Mouse (Mus musculus) monocyte, adult 2 months (primary cell): Measurements from ENCODE around the gene Cgnl1.
A peak's percentile ranks its signal among the peaks of the same experiment; 100 is the strongest.
"Not testable (repeated sequence)": the region's sequence is repeated elsewhere in the genome, so short reads cannot be mapped to it uniquely, and the experiment has no call there.

Experiments
- DNase-seq, 2 experiments: peaks; one replicate each; pipeline ENCODE4 v3.0.0; 2022; ENCODE audit warnings: low spot score in 2 of 2, low read depth in 1 of 2

Gene Cgnl1

DNA sequence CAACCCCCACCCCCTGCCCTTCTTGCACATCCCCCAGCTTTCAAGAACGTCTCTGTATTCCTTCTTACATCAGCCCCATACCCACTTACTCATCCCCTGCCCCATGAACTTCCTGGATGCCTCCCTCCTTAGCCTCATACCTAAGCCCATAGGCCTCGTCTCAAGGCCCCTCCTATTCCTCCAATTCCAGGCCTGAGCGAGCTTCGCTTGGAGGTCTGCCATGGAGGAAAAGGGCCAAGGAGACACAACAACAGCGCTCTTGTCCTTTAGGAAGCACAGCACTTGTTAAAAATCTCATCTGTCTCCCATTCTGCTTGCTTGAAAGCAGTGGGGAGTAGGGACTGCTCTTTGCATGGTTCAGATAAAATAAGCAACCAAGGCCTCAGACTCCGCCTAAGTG, 143.1 kb downstream of the Cgnl1 start:
- DNase-seq = no peak

DNA sequence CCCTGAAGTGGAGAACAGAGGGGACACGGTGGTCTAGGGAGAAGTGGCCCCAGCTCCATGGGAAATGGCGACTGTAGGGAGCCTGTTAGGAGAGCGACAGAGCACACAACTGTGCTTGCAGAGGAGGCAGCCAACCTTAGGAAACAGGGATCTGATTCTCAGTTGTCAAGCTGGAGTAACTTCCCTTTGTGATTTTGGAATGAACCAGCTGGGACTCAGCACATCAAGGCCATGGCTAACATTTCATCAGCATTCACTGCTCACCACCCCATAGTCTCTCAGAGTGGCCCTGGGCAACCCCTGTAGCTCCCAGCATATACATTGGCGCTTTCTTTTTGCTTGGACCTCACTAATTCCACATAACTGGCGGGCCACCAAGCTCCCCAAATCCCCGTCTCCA, 145.4 kb downstream of the Cgnl1 start:
- no peak for DNase-seq

DNA sequence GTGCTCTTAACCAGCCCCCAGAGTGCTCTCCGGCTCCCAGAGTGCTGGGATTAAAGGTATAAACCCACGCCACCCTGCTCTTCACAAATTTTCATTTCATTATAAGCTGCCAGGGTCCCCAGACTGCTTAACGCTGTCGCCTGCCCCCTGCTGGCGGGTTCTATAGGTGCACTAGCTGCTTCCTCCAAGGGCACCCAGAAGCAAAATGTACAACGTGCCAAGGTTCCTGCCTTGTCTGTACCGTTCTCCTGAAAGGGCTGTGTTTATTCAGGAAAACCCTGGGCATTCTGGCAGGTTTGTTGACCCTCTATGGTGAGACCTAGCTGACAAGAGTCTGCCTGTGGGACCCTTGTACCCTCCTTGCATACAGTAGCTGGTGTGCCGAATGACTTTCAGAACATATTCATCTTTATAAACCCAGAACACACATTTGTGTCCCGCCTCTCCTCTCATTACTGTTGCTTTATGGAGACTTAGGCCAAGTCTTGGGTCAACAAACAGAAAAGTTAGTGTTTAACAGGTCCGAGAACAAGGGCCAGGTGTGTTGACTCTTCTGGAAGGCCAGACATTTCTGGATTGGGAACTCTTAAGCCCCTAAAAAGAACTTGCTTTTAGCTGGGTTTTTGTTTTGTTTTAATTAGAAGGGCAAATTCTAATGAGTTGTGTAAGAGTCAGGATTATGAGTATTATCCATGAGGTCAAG, 146.5 kb downstream of the Cgnl1 start:
- DNase-seq = peak in 1 of 2 experiments; percentile 19

DNA sequence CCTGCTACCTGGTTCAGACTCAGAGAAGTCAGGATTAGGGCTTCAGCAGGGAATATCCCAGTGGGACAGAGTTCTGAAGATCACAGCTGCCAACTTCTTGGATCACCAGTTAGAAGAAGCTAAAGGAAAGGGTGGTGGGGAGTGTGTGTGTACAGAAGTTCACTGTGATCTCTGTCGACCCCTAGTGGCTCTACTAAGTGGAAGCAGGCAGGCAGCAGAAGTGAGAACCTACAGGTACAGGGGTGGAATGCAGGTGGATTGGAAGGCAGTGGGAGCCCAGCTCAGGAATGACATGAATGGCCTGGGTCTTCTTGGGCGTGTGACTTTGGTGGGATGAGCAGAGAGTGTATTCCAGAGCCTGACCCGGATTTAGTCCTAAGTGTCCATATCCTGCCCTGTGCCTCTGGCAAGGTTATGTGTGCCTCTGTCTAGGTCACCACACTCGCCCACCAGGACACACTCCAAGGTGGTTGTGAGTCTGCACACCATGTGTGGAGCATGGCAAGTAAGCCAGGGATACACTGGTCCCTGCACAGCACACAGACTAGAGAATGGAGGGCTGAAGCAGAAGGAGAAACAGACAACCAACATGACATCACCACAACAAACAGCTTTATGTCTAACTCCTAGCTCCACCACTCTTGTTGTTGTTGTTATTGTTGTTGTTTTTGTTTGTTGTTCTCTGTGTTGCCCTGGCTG, 147.4 kb downstream of the Cgnl1 start:
- no peak for DNase-seq

DNA sequence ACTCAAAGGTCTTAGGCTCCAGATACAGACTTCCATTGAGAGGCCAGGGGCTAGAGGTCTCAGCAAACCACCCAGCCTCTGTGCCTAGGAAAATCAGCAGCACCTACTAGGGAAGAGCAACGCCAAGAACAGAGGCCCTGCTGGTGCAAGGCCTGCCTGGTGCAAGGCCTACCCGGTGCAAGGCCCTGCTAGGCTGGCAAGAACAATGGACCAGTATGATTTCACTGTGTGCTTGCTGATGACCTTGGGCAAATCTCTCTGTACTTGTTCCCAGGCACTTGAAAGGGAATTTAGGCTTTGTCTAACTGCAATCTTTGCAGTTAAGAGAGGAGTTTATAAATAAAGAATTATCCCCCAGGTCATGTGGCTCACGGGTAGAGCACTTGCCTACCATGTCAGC, 148.8 kb downstream of the Cgnl1 start:
- no peak for DNase-seq

DNA sequence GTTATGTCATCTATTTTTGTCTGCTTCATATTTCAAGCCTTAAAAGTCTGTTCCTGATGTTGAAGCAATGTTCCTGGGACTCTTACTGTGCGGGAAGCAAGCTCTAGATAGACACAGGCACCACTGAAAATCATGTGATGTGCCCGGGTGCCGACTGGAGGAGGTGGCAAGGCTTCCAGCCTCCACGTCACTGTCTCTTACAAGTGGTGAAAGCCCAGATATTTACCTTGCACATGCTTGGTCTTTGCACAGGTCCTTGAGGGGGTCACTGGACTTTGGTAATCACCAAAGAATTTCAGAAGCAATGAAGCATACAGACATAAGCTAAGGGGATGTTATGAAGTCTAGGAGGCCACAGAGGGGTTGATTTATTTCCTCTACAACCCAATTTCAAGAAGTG, 149.4 kb downstream of the Cgnl1 start:
- no peak for DNase-seq

DNA sequence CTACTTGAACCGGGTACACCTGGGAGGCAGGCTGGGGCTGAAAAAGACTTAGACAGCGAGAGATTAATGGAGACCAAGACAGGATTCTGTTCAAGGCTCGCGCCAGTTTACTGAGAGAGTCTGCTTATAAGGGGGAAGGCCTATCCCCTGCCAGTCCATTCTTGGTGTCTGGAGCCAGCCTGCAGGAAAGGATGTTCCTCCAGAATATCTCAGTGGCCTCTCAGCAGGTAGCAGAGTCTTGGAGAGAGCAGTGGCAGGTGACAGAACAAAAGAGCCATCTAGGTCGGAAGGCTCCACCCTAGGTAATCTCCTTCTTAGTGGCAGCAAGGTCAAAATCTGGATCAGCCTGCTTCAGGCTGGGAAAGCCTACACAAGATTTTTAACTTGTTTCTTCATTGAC, 151.3 kb downstream of the Cgnl1 start:
- DNase-seq = not testable (repeated sequence)

DNA sequence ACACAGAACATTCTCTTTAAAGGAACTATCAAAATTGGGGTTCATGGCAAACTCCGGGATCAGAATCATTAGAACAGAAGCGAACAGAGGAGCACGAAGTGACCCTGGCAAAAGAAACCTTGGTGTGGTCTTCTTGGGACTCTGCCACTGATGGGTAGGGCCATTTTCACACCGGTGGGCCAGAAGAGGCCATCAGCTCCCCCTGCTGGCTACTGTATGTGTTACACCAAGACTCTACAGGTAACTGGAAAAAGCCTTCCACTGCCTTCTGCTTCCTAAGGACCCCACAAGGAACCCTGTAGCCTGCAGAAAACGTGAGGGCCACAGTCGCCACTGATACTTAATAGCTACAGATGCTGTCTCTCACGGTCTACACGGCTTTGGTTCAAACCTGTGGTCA, 154.0 kb downstream of the Cgnl1 start:
- DNase-seq = no peak

DNA sequence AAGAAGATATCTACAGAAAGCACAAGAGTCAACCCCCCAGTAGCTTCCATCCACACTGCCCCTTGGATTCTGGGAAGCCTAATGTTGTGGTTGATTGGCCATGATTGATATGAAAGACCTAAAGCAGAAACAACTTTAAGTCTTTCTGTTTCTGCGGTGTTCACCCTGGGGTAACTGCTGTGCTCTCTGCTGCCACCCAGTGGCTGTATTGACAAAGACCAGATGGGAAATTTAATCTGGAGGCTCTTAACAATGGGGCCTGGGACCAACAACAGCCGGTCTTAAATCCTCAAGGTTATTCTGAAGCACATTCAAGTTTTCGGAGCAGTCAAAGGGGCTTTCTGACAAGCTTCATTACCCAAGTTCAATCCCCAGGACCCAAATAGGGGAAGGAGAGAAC, 155.2 kb downstream of the Cgnl1 start:
- DNase-seq = peak in 1 of 2 experiments; percentile 54

DNA sequence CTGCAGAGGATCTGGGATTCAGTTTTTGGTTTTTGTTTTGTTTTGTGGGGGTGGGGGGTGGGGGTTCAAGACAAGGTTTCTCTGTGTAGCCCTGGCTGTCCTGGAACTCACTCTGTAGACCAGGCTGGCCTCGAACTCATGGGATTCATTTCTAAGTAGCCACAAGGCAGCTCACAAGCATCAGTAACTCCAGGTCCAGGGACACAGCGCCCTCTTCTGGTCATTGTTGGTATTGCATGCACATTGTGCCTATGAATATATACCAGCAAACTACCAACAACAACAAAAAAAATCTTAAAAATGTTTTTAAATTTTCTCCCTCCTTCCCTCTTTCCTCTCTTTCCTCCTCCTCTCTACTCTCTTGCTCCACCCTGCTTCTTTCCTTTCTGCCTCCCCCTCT, 156.8 kb downstream of the Cgnl1 start:
- no peak for DNase-seq

DNA sequence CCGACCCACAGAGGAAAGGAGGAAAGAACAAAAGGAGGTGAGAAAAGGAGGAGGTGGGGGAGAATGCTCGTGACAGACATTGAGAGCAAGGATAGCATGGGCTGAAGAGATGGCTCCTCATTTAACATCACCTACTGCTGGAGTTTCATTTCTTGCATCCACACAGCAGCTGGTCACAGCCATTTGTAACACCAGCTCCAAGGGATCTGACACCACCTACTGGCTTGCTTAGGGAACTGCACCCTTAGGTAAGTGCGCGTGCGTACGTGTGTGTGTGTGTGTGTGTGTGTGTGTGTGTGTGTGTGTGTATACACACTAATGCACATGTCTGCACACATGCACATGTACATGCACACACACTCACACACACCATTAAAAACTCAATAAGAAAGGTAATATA, 158.4 kb downstream of the Cgnl1 start:
- DNase-seq = no peak

DNA sequence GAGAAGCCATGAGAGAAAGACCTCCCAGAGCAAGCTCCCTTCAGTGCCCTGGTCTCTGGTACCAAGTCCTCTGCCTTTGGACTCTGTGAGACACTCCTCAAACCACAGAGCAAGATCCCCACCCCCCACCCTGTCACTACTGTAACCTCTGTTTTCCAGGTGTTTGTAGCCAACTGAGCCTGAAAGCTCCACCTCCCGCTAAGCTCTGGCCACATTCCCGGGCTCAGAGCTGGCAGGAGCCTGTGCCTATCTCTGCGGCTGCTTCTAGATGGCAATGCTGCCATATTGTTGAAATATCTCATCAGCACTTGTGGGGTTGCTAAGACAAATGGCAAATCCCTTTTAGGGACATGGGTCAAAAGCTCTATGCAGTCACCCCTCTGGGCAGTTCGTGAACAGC, 159.5 kb downstream of the Cgnl1 start:
- no peak for DNase-seq

DNA sequence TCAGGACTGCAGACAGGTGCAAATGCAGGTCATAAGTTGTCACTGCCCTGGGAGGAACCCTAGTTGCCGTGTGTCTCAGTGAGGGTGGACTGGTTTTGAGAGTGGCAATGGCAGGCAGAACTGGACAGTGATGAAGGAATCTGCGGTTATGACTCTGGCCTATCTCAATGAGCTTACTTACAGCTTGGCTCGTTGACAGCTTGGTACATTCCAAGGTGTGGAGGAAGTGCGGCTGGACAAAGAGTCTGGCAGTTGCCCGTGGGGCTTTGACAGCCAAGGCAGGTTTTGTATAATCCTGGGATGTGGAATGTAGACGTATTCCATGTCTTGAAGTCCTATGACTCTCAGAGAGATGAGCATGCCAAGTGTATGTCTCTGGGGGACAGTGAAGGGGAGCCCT, 162.4 kb downstream of the Cgnl1 start:
- no peak for DNase-seq

DNA sequence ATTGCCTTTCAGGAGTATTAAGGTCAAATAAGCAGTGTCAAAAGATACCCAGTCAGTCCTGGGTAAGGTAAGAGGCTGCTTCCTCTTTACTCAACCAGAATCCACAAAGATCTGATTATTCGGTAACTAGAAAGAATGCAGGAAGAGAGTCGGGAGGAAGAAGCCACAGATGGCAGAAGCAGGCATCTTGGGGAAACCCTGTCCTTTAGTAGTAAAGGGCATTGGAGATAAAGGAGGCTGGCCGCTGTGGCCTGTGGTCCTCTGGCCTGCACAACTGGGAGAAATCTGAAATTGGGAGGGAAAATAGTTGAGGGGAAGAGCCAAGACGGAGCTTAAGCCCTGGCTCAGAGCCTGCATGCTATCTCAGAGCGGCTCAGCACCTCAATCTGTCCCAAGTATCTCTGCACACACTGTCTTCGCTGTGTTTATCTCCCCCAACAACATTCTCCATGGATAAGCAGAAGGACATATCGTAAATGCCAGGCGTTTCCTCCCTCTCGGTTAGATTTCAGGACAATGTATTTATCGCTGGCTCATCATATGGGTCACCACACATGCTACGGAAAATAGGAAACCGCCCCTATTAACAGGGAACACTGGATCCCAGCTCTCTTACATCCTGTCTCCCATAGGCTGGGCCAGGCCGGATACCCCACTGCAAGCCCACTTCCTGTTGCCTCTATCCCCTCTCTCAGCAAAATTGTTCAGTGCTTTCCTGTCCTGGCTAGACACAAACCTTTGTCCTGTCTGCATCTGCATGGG, 164.9 kb downstream of the Cgnl1 start:
- DNase-seq = no peak

DNA sequence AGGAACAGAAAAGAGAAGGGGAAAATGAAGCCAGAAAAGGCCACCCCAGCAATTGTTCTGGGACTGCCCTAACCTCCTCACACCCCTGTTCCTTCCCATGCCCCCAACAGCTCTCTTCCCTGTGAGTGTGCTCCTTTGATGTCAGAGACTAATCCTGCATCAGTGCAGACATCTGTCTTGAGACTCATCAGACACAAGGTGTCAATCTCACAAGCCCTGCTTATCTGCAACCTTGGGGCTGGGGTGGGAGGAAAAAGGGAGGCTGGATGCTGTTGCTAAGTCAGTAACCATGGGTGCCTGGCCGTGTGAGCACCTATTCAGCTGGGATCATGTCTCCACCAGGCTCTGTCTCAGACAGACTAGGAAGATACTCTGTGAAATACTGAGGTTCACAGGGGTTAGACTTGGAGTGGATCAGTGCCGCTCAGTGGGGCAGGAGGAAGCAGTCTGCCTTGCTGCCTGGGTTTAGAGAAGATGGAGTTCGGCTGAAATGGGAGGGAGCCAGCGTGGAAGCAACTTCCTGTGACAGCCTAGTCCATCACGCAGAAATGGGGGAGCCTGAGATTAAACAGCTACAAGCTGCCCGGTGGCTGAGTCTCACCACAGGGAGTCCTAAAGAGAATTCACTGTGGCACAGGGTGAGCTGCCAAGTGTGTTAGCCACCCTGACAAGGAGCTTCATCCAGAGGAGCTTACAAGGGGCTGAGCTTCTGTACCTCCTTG, 166.3 kb downstream of the Cgnl1 start:
- DNase-seq = no peak

DNA sequence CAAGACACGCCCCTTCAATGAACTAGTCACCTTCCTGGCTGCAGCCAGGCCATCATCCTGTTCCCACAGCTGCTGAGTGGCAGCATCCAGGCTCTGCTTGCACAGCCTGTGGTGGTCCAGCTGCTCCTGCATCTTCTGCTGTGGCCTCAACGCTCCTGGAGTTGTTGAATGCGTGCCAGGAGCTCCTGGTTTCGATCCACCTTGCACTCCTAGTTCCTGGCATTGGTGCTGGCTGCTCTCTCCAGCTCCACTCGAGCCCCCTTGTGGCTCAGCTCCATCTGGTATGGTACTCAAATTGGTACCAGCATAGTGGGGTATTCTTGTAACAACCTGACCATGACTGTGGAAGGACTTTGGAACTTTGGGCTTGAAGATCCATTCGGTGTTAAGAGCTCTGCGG, 171.5 kb downstream of the Cgnl1 start:
- DNase-seq = no peak

DNA sequence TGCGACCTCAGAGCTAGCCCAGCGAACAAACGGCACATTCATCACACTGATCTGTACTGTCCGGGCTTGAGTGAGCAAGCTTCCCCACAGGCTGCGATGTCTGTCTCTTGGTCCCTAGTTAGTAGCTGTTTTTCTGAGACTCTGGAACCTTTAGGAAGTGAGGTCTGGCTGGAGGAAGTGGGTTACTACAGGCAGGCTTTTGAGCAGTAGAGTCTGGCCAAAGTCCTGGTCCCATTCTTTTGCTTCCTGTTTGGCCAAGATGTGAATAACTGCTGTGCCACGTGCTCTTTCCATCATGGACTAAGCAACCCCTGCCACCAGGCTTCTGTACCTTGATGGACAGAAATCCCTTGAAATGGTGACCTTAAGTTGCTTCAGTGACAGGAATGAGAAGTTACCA, 174.5 kb downstream of the Cgnl1 start:
- DNase-seq = no peak

DNA sequence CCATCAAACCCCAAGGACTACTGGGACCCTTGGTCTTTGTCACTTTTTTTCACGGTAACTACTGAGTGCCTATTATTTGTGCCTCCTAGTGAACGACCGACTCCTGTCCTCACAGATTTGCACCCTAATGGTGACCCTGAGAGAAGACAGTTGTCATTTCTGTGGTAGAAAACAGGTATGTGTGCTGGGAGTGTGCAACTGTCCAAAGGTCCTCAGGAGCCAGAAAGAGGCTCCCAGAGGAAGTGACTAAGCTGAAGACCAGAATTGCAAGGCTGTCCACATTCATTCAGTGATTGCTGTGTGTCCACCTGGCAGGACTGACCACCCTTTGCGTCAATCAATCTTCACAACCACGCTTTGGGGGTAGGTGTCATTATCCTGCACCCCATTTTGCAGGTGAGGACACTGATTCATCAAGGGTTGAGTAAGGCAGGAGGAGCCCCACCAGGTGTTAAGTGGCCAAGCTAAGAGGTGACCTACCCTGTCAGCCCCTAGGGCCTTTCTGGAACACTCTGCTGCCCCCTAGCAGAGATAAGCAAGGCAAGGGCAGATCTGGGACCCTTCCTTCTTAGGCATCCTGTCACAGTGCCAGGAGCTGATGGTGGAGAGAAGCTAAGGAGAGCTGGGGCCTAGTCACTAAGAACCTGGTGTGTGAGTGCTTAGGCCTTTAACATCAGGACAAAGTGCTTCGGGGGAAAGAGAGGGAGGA, 178.7 kb downstream of the Cgnl1 start:
- DNase-seq = no peak

DNA sequence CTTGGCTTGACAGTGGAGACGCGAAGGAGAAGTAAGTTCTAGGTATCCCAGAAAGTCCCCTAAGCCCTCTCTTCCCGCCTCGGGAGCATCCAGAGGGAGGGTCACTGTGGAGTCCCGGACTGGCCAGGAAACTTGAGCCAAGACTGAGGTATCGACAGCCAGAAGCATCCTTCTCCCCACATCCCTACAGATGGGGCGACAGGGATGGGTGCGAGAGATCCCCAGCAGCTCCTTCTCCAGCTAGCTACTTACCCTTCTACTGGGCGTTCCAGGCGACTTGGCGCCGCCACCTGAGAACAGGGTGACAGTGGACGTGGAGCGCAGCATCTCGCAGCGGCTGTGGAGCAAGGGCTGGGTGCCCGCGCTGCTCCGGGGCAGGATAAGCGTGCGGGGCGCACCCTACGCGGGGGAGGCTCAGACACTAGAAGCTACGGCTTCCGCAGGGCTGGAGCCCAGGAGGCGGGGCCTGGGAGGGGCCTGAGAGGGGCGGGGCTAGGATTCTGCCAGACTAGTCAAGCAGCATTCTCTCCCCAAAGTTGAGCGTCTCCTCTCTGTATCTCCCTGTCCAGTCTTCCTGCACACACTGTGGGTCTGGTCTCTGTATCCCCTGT, 179.4 kb downstream of the Cgnl1 start, which contains the start of gene Myzap:
TSS of gene Myzap (minus strand) at position 423 of the 611 bp plus-strand sequence.
- peak; percentile 31 to 66 for DNase-seq

DNA sequence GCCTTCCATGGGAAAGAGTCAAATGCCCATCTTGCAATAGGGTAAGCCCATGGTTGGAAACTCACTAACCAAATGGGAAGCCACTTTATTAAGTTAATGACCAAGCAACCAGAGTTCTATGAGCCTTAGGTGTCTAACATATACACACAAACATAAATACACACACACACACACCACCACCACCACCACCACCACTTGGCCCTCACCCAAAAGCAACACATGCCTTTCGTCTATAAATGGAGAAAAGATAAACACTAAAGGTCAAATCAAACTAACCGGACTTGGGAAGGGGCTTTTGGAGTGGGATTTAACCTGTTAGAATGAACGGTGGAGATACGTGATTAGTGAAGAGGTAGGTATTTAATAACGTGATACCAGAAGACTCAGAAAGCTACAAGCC, 180.3 kb downstream of the Cgnl1 start:
- DNase-seq = no peak
